Mouse (Mus musculus) heart, postnatal 0 days (tissue): ENCODE data around the gene Fbxo7.

Source experiments
- CTCF ChIP-seq: IDR thresholded peaks from 2 replicates; pipeline ENCODE4 v1.5.1; 2016; ENCODE audit warnings: antibody characterized with exemption, control low read depth, low read depth
- EP300 ChIP-seq: IDR thresholded peaks from 2 replicates; pipeline ENCODE4 v1.6.1; 2016; ENCODE audit warnings: antibody characterized with exemption, low read depth

DNA sequence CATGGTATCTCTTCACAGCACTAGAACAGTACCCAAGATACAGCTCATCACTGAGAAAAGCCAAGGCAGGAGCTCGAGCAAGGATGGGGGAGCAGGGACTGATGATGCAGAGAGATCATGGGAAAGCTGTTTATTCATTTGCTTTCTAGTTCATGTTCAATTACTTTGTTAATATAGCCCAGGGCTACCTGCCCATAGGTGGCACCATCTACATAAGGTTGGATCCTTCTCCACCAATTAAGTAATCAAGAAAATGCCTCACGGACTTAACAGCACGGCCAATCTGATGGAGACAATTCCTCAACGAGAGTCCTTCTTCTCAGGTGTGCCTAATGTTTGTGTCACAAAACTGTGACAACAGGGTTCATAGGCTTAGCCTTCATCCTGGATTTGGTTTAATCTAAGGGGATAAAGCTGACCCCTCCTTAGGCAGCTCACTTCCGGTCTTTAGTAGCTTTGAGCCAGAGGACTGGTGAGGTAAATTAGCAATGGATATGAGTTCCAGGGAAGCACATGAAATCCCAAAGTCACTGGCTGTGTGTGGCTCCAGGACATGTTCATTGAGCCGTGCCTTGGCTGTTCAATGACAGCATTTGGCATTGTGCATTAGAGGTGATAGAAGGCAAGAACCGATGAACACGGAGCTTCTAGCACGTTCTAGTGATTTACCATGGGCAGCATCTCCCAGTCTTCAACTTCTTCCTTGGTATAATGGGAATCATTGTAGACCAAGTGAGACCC is 53.4 kb downstream of the Fbxo7 start:
- TF ChIP-seq CTCF (peak; percentile 34; the same call in 1 of the 2 replicates), EP300 (no peak)
